Mouse (Mus musculus): ENCODE results near the gene Tjp3. TPM values are rescaled to one million over a fixed set of nuclear protein-coding genes. Genes with fewer than 3 reads are reported as not detected.

Gene Tjp3
- polyA plus RNA-seq, 1 experiment from 2014 or later = 3.2 TPM

GRCm38 (mm10) chr10:81318589-81319329 lies 27.4 kb upstream of the Tjp3 start:
- peak overlapping the region; percentile 91; the same call in 1 of the 2 replicates for H3K27ac ChIP-seq
- WGBS = 77% methylated on average over 13 of the region's 13 CpGs
- peaks cover 41% of the 10 kb centered on the region for H3K36me3 ChIP-seq
- H3K4me1 ChIP-seq (replicated peaks) = peaks cover 47% of the 10 kb centered on the region
- peak overlapping the region; percentile 65 for H3K4me2 ChIP-seq
- H3K9me3 ChIP-seq (replicated peaks) = no peaks in the 10 kb centered on the region
- no peaks in the 10 kb centered on the region for H3K27me3 ChIP-seq
- H3K4me3 ChIP-seq = no peak overlapping the region
- peak overlapping the region; percentile 53; the same call in 1 of the 2 replicates for H3K9ac ChIP-seq
- no peak for ATAC-seq (replicated peaks; ENCODE audit: insufficient number of reproducible peaks, insufficient read depth, low FRiP score, low read depth)

- ATAC-seq (replicated peaks; ENCODE audit: insufficient number of reproducible peaks, insufficient read depth, low FRiP score, low read depth) = no peak
- Histone ChIP-seq H3K4me1 (replicated peaks) (peaks cover 44% of the 10 kb centered on the region), H3K4me3 (peak overlapping the region; percentile 29), H3K9me3 (replicated peaks) (no peaks in the 10 kb centered on the region), H3K9ac (peak overlapping the region; percentile 10; the same call in 1 of the 2 replicates), H3K4me2 (peak overlapping the region; percentile 57), H3K27me3 (no peaks in the 10 kb centered on the region), H3K27ac (no peak overlapping the region), H3K36me3 (peaks cover 40% of the 10 kb centered on the region)
- WGBS = 22% methylated on average over 20 of the region's 20 CpGs
Measured at GRCm38 (mm10) chr10:81317273-81317672, 25.9 kb upstream of the Tjp3 start.

GRCm38 (mm10) chr10:81316338-81317060 lies 25.1 kb upstream of the Tjp3 start:
- peak overlapping the region; percentile 57 for H3K4me2 ChIP-seq
- no peaks in the 10 kb centered on the region for H3K9me3 ChIP-seq (replicated peaks)
- H3K27me3 ChIP-seq = no peaks in the 10 kb centered on the region
- 49% methylated on average over 16 of the region's 16 CpGs for WGBS
- peaks cover 37% of the 10 kb centered on the region for H3K4me1 ChIP-seq (replicated peaks)
- H3K9ac ChIP-seq = peak overlapping the region; percentile 10; the same call in 1 of the 2 replicates
- no peak overlapping the region for H3K27ac ChIP-seq
- peaks cover 47% of the 10 kb centered on the region for H3K36me3 ChIP-seq
- ATAC-seq (replicated peaks; ENCODE audit: insufficient number of reproducible peaks, insufficient read depth, low FRiP score, low read depth) = no peak
- peak overlapping the region; percentile 29 for H3K4me3 ChIP-seq

GRCm38 (mm10) chr10:81315587-81315986 lies 24.2 kb upstream of the Tjp3 start:
- H3K4me2 ChIP-seq = no peak overlapping the region
- WGBS = 87% methylated on average over 16 of the region's 16 CpGs
- peaks cover 37% of the 10 kb centered on the region for H3K4me1 ChIP-seq (replicated peaks)
- no peaks in the 10 kb centered on the region for H3K9me3 ChIP-seq (replicated peaks)
- H3K36me3 ChIP-seq = peaks cover 57% of the 10 kb centered on the region
- H3K27me3 ChIP-seq = no peaks in the 10 kb centered on the region
- ATAC-seq (replicated peaks; ENCODE audit: insufficient number of reproducible peaks, insufficient read depth, low FRiP score, low read depth) = no peak
- H3K27ac ChIP-seq = no peak overlapping the region
- H3K9ac ChIP-seq = no peak overlapping the region
- no peak overlapping the region for H3K4me3 ChIP-seq

DNA sequence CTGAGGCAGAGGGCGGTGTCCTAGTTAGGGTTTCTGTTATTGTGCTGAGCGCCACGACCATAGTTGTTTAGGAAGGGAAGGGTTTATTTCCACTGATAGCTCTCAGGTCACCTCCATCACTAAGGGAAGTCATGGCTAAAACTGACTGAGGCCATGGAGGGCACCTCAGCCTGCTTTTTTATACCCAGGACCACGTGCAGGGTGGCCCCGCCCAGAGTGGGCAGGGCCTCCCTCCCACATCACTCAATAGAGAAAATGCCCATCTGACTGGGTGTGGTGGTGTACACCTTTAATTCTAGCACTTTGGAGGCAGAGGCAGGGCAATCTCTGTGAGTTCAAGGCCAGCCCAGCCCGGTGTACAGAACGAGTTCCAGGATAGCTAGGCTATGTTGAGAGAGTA lies 22.8 kb upstream of the Tjp3 start:
- no peak overlapping the region for H3K27ac ChIP-seq
- H3K9me3 ChIP-seq (replicated peaks) = no peaks in the 10 kb centered on the region
- H3K4me1 ChIP-seq (replicated peaks) = peaks cover 28% of the 10 kb centered on the region
- 76% methylated on average over 7 of the region's 7 CpGs for WGBS
- H3K4me2 ChIP-seq = no peak overlapping the region
- H3K4me3 ChIP-seq = no peak overlapping the region
- ATAC-seq (replicated peaks; ENCODE audit: insufficient number of reproducible peaks, insufficient read depth, low FRiP score, low read depth) = no peak
- H3K9ac ChIP-seq = no peak overlapping the region
- H3K27me3 ChIP-seq = no peaks in the 10 kb centered on the region
- H3K36me3 ChIP-seq = peaks cover 70% of the 10 kb centered on the region

- H3K9ac ChIP-seq = no peak overlapping the region
- H3K4me1 ChIP-seq (replicated peaks) = peaks cover 22% of the 10 kb centered on the region
- H3K27ac ChIP-seq = no peak overlapping the region
- H3K4me2 ChIP-seq = no peak overlapping the region
- no peak overlapping the region for H3K4me3 ChIP-seq
- no peaks in the 10 kb centered on the region for H3K9me3 ChIP-seq (replicated peaks)
- H3K27me3 ChIP-seq = no peaks in the 10 kb centered on the region
- H3K36me3 ChIP-seq = peaks cover 75% of the 10 kb centered on the region
- 85% methylated on average over 13 of the region's 13 CpGs for WGBS
- ATAC-seq (replicated peaks; ENCODE audit: insufficient number of reproducible peaks, insufficient read depth, low FRiP score, low read depth) = no peak
Measured at GRCm38 (mm10) chr10:81313581-81313980, 22.2 kb upstream of the Tjp3 start.

DNA sequence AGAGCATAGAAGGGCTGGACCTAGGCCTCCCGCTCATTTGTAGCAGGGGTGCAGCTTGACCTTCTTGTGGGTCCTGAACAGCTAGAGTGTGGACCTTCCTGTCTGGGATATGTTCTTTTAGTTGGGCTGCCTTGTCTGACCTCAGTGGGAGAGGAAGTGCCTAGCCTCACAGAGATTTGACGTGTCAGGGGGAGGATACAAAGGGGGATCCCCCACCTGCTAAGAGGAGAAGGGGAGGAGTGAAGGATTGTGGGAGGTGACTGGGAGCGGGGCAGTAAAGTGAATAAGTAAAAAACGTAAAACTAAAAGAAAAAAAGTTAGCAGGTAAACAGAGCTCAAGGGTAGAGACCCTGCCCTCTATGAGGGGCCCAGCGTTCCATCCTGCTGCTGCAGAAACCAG lies 18.2 kb upstream of the Tjp3 start:
- peaks cover 6% of the 10 kb centered on the region for H3K4me1 ChIP-seq (replicated peaks)
- no peaks in the 10 kb centered on the region for H3K9me3 ChIP-seq (replicated peaks)
- 85% methylated on average over 5 of the region's 5 CpGs for WGBS
- H3K36me3 ChIP-seq = peaks cover 87% of the 10 kb centered on the region
- no peak overlapping the region for H3K27ac ChIP-seq
- H3K9ac ChIP-seq = no peak overlapping the region
- no peaks in the 10 kb centered on the region for H3K27me3 ChIP-seq
- no peak overlapping the region for H3K4me2 ChIP-seq
- no peak for ATAC-seq (replicated peaks; ENCODE audit: insufficient number of reproducible peaks, insufficient read depth, low FRiP score, low read depth)
- H3K4me3 ChIP-seq = no peak overlapping the region

DNA sequence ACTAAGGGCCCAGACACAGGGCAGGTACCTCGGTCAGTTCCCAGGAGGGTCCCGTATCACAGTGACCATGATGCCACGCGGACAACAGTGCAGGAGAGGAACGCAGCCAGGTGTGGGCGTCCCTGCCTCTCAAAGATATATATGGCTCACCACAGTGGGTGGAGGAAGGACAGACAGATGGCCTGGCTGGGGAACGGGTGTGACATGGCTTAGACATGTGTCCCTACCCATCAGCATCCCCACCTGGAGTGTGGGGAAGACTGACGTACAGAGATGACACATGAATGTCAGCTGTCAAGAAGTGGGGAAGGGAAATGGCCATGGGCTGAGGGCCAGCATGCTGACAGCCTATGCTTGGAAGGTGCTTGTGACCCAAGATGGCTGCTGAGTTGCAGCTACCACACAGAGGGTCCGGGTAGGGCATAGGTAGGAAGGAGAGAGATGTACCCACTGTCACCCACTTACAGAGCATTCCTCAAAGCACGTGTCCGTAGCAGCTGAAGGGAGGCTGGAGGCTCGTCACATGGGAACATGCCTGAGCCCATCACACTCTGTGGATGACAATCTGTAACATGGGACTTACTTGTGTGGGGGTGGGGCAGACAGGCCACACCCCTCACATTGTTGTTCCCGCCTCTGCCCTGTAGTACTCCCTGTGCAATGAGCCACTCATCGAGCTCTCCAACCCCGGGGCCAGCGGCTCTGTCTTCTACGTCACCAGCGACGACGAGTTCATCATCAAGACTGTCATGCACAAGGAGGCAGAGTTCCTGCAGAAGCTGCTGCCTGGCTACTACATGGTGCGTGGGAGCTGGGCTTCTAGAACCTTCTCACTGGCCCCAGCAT lies 15.7 kb upstream of the Tjp3 start:
- no peak for ATAC-seq (replicated peaks; ENCODE audit: insufficient number of reproducible peaks, insufficient read depth, low FRiP score, low read depth)
- Histone ChIP-seq H3K4me1 (replicated peaks) (peaks cover 30% of the 10 kb centered on the region), H3K27me3 (no peaks in the 10 kb centered on the region), H3K9me3 (replicated peaks) (no peaks in the 10 kb centered on the region), H3K4me3 (no peak overlapping the region), H3K36me3 (peaks cover 64% of the 10 kb centered on the region), H3K4me2 (no peak overlapping the region), H3K27ac (no peak overlapping the region), H3K9ac (no peak overlapping the region)
- 89% methylated on average over 21 of the region's 21 CpGs for WGBS

- H3K4me2 ChIP-seq = no peak overlapping the region
- H3K27me3 ChIP-seq = no peaks in the 10 kb centered on the region
- H3K4me3 ChIP-seq = no peak overlapping the region
- no peak overlapping the region for H3K9ac ChIP-seq
- WGBS = 87% methylated on average over 12 of the region's 12 CpGs
- peaks cover 37% of the 10 kb centered on the region for H3K4me1 ChIP-seq (replicated peaks)
- H3K9me3 ChIP-seq (replicated peaks) = no peaks in the 10 kb centered on the region
- H3K36me3 ChIP-seq = peaks cover 56% of the 10 kb centered on the region
- no peak for ATAC-seq (replicated peaks; ENCODE audit: insufficient number of reproducible peaks, insufficient read depth, low FRiP score, low read depth)
- no peak overlapping the region for H3K27ac ChIP-seq
Measured at GRCm38 (mm10) chr10:81306173-81306668, 14.8 kb upstream of the Tjp3 start.

DNA sequence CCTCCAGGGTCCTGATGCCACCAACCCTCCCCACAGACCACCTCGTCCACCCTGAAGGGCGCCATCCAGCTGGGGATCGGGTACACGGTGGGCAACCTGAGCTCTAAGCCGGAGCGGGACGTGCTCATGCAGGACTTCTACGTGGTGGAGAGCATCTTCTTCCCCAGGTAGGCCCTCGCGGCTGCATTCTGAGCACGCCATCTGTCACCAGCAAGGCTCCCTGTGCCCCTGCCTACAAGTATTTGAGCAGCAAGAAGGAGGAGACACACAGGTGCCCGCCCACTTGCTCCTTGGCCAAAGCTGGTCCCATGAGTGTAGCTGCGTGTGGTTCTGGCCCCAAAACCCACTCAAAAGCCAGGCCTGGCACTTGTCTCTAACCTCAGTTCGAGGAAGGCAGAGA lies 14.3 kb upstream of the Tjp3 start:
- no peak overlapping the region for H3K27ac ChIP-seq
- 94% methylated on average over 14 of the region's 14 CpGs for WGBS
- peaks cover 50% of the 10 kb centered on the region for H3K36me3 ChIP-seq

More for the DNA sequence above, 14.3 kb upstream of the Tjp3 start:
- ATAC-seq (replicated peaks; ENCODE audit: insufficient number of reproducible peaks, insufficient read depth, low FRiP score, low read depth) = no peak
- Histone ChIP-seq H3K27me3 (no peaks in the 10 kb centered on the region), H3K4me2 (no peak overlapping the region), H3K4me1 (replicated peaks) (peaks cover 43% of the 10 kb centered on the region), H3K9me3 (replicated peaks) (no peaks in the 10 kb centered on the region), H3K9ac (no peak overlapping the region), H3K4me3 (no peak overlapping the region)

All from heart, embryonic 15.5 days (tissue).